Mouse (Mus musculus) spleen, adult 2 months (tissue): ENCODE results near the gene Stat2. TPM values are rescaled to one million over a fixed set of nuclear protein-coding genes. Genes with fewer than 3 reads are reported as not detected.
"Not testable (repeated sequence)": the region's sequence is repeated elsewhere in the genome, so short reads cannot be mapped to it uniquely, and the experiment has no call there.

ENCODE experiments used
- DNase-seq, 2 experiments: peaks; one replicate each; pipeline versions ENCODE4 v3.0.0 to v3.0.0-alpha.2; 2012 to 2021; ENCODE audit warnings: low spot score in 2 of 2, low read depth in 1 of 2
- H3K27ac ChIP-seq: fragments of 200-500 bp; 2 replicates; pipeline ENCODE4 v1.5.1; 2012; ENCODE audit warnings: low read length, inconsistent platforms; ENCODE audit not compliant: insufficient read depth
- H3K27me3 ChIP-seq: fragments of 200-500 bp; 2 replicates; pipeline ENCODE4 v1.6.1; 2012; ENCODE audit warnings: mild to moderate bottlenecking, moderate library complexity, low read length, inconsistent platforms; ENCODE audit not compliant: control insufficient read depth, insufficient read depth
- H3K36me3 ChIP-seq: fragments of 200-500 bp; 2 replicates; pipeline ENCODE4 v1.6.1; 2012; ENCODE audit warnings: mild to moderate bottlenecking, low read length, inconsistent platforms; ENCODE audit not compliant: control insufficient read depth, insufficient read depth
- H3K4me1 ChIP-seq: fragments of 200-500 bp; 2 replicates; pipeline ENCODE4 v1.6.1; 2011; ENCODE audit warnings: inconsistent platforms; ENCODE audit not compliant: control insufficient read depth, insufficient read depth, insufficient read length
- H3K4me3 ChIP-seq: fragments of 200-500 bp; 2 replicates; pipeline ENCODE4 v1.5.1; 2011; ENCODE audit warnings: mild to moderate bottlenecking, inconsistent platforms; ENCODE audit not compliant: insufficient read depth, insufficient read length; ENCODE audit errors: extremely low read depth
- CTCF ChIP-seq: fragments of 200-500 bp; IDR thresholded peaks from 2 replicates; pipeline ENCODE4 v1.5.1; 2011; ENCODE audit warnings: mild to moderate bottlenecking, inconsistent platforms; ENCODE audit not compliant: insufficient read depth, insufficient read length, insufficient replicate concordance; ENCODE audit errors: extremely low read depth
- POLR2A ChIP-seq: fragments of 200-500 bp; IDR thresholded peaks from 2 replicates; pipeline ENCODE4 v1.6.1; 2011; ENCODE audit warnings: low read depth, low read length, inconsistent platforms
- WGBS: fragments of 180-500 bp; shearing (Covaris S2); methylation state at CpG from one replicate; pipeline ENCODE4 v1.1.7; 2018; 5-methylcytosine and 5-hydroxymethylcytosine counted together
- polyA plus RNA-seq: library from polyadenylated mRNA; depleted of rRNA; stranded (reverse); fragments of >200 nt; gene quantifications from 2 replicates; pipeline ENCODE4 v1.2.3, GENCODE M21; 2012

The Stat2 gene
- polyA plus RNA-seq, 1 experiment = 34.6 TPM

- no peak for DNase-seq
- 93% methylated on average over 16 of the region's 16 CpGs for WGBS
- Histone ChIP-seq H3K36me3 (no peaks in the 10 kb centered on the region), H3K4me1 (no peaks in the 10 kb centered on the region; the same call in none of the 2 replicates), H3K27me3 (no peaks in the 10 kb centered on the region), H3K27ac (peak overlapping the region; percentile 62), H3K4me3 (no peak overlapping the region)
- TF ChIP-seq POLR2A = no peak
- no peak for TF ChIP-seq CTCF
Observed at GRCm38 (mm10) chr10:128269206-128269910, 1.0 kb upstream of the Stat2 start.

GRCm38 (mm10) chr10:128270866-128271265 is 507 bp downstream of the Stat2 start:
- TF ChIP-seq POLR2A = no peak
- TF ChIP-seq CTCF = no peak
- Histone ChIP-seq H3K4me3 (peak overlapping the region; percentile 77), H3K36me3 (no peaks in the 10 kb centered on the region), H3K27ac (peak overlapping the region; percentile 64), H3K4me1 (no peaks in the 10 kb centered on the region; the same call in 1 of the 2 replicates), H3K27me3 (no peaks in the 10 kb centered on the region)
- DNase-seq = no peak
- WGBS = 38% methylated on average over 7 of the region's 7 CpGs

GRCm38 (mm10) chr10:128271883-128272282 is 1.5 kb downstream of the Stat2 start:
- no peaks in the 10 kb centered on the region for H3K27me3 ChIP-seq
- peaks cover 6% of the 10 kb centered on the region for H3K36me3 ChIP-seq
- DNase-seq = no peak
- H3K4me3 ChIP-seq = no peak overlapping the region
- no peak overlapping the region for H3K27ac ChIP-seq
- 70% methylated on average over 2 of the region's 2 CpGs for WGBS
- TF ChIP-seq POLR2A (no peak), CTCF (no peak)
- H3K4me1 ChIP-seq = no peaks in the 10 kb centered on the region; the same call in 1 of the 2 replicates

- not testable (repeated sequence) for H3K27ac ChIP-seq, H3K4me1 ChIP-seq, H3K27me3 ChIP-seq, H3K4me3 ChIP-seq, DNase-seq
- peaks cover 14% of the 10 kb centered on the region for H3K36me3 ChIP-seq
- WGBS = 82% methylated on average over 6 of the region's 7 CpGs
Observed at GRCm38 (mm10) chr10:128272819-128273439, 2.6 kb downstream of the Stat2 start.

- 95% methylated on average over 1 of the region's 1 CpGs for WGBS
- not testable (repeated sequence) for H3K4me1 ChIP-seq, H3K4me3 ChIP-seq, DNase-seq, H3K27me3 ChIP-seq, H3K27ac ChIP-seq
- H3K36me3 ChIP-seq = peaks cover 31% of the 10 kb centered on the region
Observed at GRCm38 (mm10) chr10:128275374-128275773, 5.0 kb downstream of the Stat2 start.

GRCm38 (mm10) chr10:128278158-128278557 is 7.8 kb downstream of the Stat2 start:
- H3K36me3 ChIP-seq = peaks cover 47% of the 10 kb centered on the region
- no peak for TF ChIP-seq POLR2A
- TF ChIP-seq CTCF = no peak
- 88% methylated on average over 6 of the region's 6 CpGs for WGBS

GRCm38 (mm10) chr10:128280943-128281342 is 10.6 kb downstream of the Stat2 start:
- no peak for DNase-seq
- no peak overlapping the region for H3K27ac ChIP-seq
- H3K27me3 ChIP-seq = no peaks in the 10 kb centered on the region
- no peaks in the 10 kb centered on the region for H3K4me1 ChIP-seq
- 90% methylated on average over 6 of the region's 6 CpGs for WGBS
- H3K36me3 ChIP-seq = peaks cover 65% of the 10 kb centered on the region
- H3K4me3 ChIP-seq = no peak overlapping the region
- TF ChIP-seq CTCF = no peak
- no peak for TF ChIP-seq POLR2A

More at GRCm38 (mm10) chr10:128278158-128278557, 7.8 kb downstream of the Stat2 start:
- H3K27ac ChIP-seq = no peak overlapping the region
- H3K4me1 ChIP-seq = no peaks in the 10 kb centered on the region
- no peaks in the 10 kb centered on the region for H3K27me3 ChIP-seq
- DNase-seq = no peak
- no peak overlapping the region for H3K4me3 ChIP-seq
